Comparison of ENCODE assay signal across 11 mouse cellular contexts in the genomic region with DNA sequence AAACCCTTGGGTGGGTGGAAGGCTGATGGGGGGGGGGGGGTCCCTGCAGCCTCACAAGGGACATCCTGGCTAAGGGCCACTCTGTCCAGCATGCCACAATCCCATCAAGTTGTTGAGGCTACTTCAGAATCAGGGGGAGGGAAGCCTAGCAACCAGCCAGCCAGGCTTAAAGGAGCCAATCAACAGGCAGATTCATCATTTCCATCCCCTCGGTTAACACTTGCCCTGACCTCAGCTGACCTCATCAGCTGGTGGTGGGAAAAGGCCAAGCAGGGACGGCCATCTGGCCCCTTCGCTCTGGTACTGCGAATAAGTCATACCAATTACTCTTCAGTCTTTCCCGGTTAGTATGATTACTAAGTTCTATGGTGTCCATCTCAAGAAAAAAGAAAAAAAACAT. TPM values are rescaled to one million over a fixed set of nuclear protein-coding genes. Genes with fewer than 3 reads are reported as not detected.
A peak's percentile ranks its signal among the peaks of the same experiment; 100 is the strongest.
DNase-seq lines count a peak whose midpoint lies in the region; TF ChIP-seq lines count a peak whose summit lies in the region.
"Had no signal": no experiment of that assay in that cellular context is flagged by ENCODE, and none has a peak within 500 bp of the region (broad histone marks: within the 10 kb centered on the region; RNA-seq: fewer than 3 reads in every experiment).

No protein-coding gene starts in this region.

- no peaks in the 10 kb centered on the region; the same call in 1 of the 2 replicates for H3K4me1 ChIP-seq in heart, adult 2 months (ENCODE audit: control insufficient read depth, insufficient read depth, low read length)

- no peak overlapping the region for H3K27ac ChIP-seq in heart, adult 2 months
- H3K27ac ChIP-seq: embryonic facial prominence, embryonic 12.5 days; hindbrain, embryonic 15.5 days; macrophage had no signal

- peak; percentile 57 for DNase-seq in gastrocnemius, postnatal 14 days
- DNase-seq in gastrocnemius, postnatal 4 days (ENCODE audit: low spot score in 2 of 2): no peak
- DNase-seq in brain, adult 2 months (ENCODE audit: low read depth, low spot score): peak; percentile 54
- DNase-seq in embryo, embryonic 9.5 days (ENCODE audit: extremely low spot score): peak; percentile 78
- peak; percentile 68 for DNase-seq in mesoderm, embryonic 11.5 days (ENCODE audit: low read depth, low spot score)
- no peak for DNase-seq in heart, adult 2 months
- DNase-seq in ovary, postnatal 14 days (ENCODE audit: low spot score): no peak
- DNase-seq in thymus, postnatal 10 days (ENCODE audit: low spot score in 2 of 2): no peak

- H3K79me2 ChIP-seq in heart, adult 2 months (replicated peaks; ENCODE audit: control insufficient read depth, insufficient read depth, low read length): no peaks in the 10 kb centered on the region

- no peak overlapping the region for H3K4me3 ChIP-seq in heart, adult 2 months
- H3K4me3 ChIP-seq: embryonic facial prominence, embryonic 12.5 days; hindbrain, embryonic 15.5 days had no signal

- no peaks in the 10 kb centered on the region for H3K36me3 ChIP-seq in heart, adult 2 months (ENCODE audit: control insufficient read depth, insufficient read depth, low read length)

- no peak for TF ChIP-seq CTCF in heart, adult 2 months (IDR thresholded peaks at IDR 0.05)

- H3K9ac ChIP-seq in heart, adult 2 months (ENCODE audit: low read depth, low read length): no peak overlapping the region
- H3K9ac ChIP-seq: embryonic facial prominence, embryonic 12.5 days; hindbrain, embryonic 15.5 days had no signal

- no peaks in the 10 kb centered on the region for H3K27me3 ChIP-seq in heart, adult 2 months (ENCODE audit: control insufficient read depth, insufficient read depth, low read length)
- H3K27me3 ChIP-seq: embryonic facial prominence, embryonic 12.5 days; hindbrain, embryonic 15.5 days had no signal

- no peak for TF ChIP-seq EP300 in heart, adult 2 months (IDR thresholded peaks at IDR 0.05; ENCODE audit: insufficient read depth, low read depth, low read length)

- intact Hi-C loops in gastrocnemius, postnatal 14 days (cut with DNase I; ENCODE audit: low total_unique reads): no loop called here
- intact Hi-C loops in heart, adult 2 months (cut with DNase I): loop anchor here (5.0 kb wide), 1 partner anchor 47 kb away; a partner anchor contains a TSS

- no peak for TF ChIP-seq POLR2A in heart, adult 2 months (IDR thresholded peaks at IDR 0.05; ENCODE audit: insufficient read depth, low read depth, low read length)

- WGBS in heart, adult 2 months: 49% methylated on average over 5 of the region's 5 CpGs

RNA-seq across cellular contexts. Expression of a gene that starts 44.8 kb away (rescaled TPM):
- 10 to 100 TPM; 18.4 to 29.1 TPM for total RNA-seq in gastrocnemius, postnatal 14 days (2021)
- 10 to 100 TPM; 26.9 to 29.9 TPM for total RNA-seq in gastrocnemius, postnatal 4 days (2021)
- total RNA-seq in heart, adult 2 months (2021): 10 to 100 TPM; 45.9 to 57.6 TPM
- 21.4 and 27.5 TPM in 2 replicates for polyA plus RNA-seq in heart, adult 2 months (2012; rRNA removed)

Comparison
In these comparisons a context has a peak if more than half of its experiments do, and no peak if none do; other contexts are left out.
1. DNase-seq: peak in gastrocnemius, postnatal 14 days (single experiment), brain, adult 2 months (single experiment), embryo, embryonic 9.5 days (single experiment) and mesoderm, embryonic 11.5 days (single experiment); none in gastrocnemius, postnatal 4 days (0 of 2), heart, adult 2 months (0 of 2), ovary, postnatal 14 days (single experiment) and thymus, postnatal 10 days (0 of 2).